Mouse (Mus musculus) heart, adult 18-20 months (tissue): ENCODE measurements around the gene Rad52. TPM values are rescaled to one million over a fixed set of nuclear protein-coding genes. Genes with fewer than 3 reads are reported as not detected.

Experiments
- DNase-seq, 2 experiments: peaks; one replicate each; pipeline ENCODE4 v3.0.0; 2021 to 2022; ENCODE audit warnings: mixed read lengths in 1 of 2
- long read RNA-seq, 2 experiments: library from polyadenylated mRNA; stranded (forward); transcript quantifications; one replicate each; pipeline ENCODE4 v2.0.0; 2021
- total RNA-seq, 2 experiments: library from RNA; stranded (reverse); gene quantifications; 2 replicates each; pipeline ENCODE4 v1.2.3; 2021

Rad52 gene
- total RNA-seq: 1 to 10 TPM; 8.7 to 9.4 TPM
- long read RNA-seq, experiment 1, partial matches to known transcripts: 1 of 11 reads
- long read RNA-seq, experiment 1, other reads (novel, unspliced or antisense): 9 of 11 reads
- long read RNA-seq, experiment 2, partial matches to known transcripts: 0 of 1 reads
- long read RNA-seq, experiment 2, other reads (novel, unspliced or antisense): 1 of 1 reads

- DNase-seq: peak; percentile 92 to 93
These were observed at the start of gene Rad52 for GRCm38 (mm10) chr6:119902204-119903080. TSS of gene Rad52 (plus strand) at chr6:119902698.

DNA sequence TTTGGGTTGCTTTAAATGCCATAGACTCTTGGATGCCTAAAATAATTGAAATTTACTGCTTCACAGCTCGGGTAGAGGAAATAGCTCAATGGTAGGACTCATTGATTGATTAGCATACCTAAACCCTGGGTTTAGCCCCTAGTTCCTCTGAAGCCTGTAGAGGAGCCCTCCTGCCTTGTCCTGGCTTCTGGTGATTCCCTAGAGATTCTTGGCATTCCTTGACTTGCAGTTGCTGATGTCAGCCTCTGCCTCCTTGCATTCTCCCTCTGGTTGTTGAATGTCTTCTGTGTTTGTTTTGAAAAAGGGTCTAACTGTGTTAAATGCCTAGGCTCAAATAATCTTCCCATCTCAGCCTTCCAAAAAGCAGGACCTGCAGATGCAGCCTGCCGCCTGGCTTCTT, 48.3 kb upstream of the Rad52 start:
- DNase-seq: no peak

DNA sequence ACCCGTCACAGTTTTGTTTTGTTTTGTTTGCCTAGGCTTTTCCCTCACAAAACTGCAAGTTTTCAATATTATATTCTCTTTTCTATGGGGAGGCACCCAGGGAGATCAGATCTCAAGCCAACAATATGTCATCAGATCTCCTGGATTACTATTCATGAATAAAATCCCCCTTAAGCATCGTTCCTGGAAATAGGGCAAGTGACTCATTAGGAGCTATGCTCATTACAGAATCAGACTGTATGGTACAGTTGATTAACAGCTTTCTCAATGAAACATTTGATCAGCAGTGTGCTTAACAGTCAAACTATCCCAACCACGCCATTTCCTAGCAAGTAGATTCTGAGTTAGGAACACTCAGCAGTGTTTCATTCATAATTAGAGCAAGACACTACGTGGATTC, 47.0 kb upstream of the Rad52 start:
- DNase-seq: no peak

GRCm38 (mm10) chr6:119860236-119860635, 42.3 kb upstream of the Rad52 start:
- DNase-seq: no peak

GRCm38 (mm10) chr6:119861519-119861918, 41.0 kb upstream of the Rad52 start:
- no peak for DNase-seq

DNA sequence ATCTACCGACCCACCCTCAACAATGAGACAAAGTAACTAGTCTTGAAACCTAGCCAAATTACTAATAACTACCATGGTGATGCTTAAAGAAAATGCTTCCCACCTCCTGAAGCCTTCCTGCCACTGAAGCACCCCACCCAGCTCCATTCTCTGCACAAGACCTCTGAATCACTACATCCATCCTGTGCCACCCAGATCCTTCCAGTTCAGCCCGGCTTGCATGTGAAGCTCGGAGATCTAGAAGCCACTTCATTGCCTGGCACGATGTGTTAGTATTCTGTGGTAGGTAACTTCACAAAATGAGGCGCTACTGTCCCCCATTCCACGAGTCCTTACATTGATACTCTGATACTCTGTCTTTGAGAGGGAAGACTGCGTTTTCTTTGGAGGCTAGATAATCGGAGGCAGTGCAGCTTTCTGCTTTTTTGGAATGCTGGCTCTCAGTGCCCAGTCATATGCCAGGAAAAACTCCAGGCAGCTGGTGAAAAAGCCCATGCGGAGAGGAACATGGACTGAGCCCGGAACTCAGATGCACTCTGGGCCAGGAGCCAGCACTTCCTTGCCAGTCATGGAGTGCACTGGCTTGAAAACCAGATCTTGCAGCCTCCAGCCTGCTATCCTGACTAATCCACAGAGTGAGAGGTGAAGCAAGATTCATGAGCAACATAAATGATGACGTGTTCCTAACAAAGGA, 38.0 kb upstream of the Rad52 start:
- DNase-seq: peak; percentile 82 to 84

- peak; percentile 18 to 19 for DNase-seq
These were observed 19.3 kb upstream of the Rad52 start for GRCm38 (mm10) chr6:119883151-119883550.

DNA sequence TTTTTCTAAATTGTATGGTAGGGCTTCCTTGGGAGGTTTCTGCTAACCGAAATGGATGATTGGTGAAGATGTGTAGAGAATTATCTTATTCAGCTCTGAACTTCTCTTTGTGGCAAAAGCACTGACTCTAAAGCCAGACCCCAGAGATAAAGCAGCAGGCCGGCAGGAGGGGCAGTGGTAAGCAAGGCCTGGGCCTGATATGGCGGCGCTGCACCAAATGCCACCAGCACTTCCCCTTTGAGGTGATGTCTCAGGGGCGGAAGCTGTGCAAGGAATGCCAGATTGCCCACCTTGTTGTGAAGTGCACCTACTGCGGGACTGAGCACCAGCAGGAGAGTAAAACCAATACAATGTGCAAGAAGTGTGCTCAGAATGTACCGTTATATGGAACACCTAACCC, 9.8 kb upstream of the Rad52 start:
- DNase-seq: no peak

DNA sequence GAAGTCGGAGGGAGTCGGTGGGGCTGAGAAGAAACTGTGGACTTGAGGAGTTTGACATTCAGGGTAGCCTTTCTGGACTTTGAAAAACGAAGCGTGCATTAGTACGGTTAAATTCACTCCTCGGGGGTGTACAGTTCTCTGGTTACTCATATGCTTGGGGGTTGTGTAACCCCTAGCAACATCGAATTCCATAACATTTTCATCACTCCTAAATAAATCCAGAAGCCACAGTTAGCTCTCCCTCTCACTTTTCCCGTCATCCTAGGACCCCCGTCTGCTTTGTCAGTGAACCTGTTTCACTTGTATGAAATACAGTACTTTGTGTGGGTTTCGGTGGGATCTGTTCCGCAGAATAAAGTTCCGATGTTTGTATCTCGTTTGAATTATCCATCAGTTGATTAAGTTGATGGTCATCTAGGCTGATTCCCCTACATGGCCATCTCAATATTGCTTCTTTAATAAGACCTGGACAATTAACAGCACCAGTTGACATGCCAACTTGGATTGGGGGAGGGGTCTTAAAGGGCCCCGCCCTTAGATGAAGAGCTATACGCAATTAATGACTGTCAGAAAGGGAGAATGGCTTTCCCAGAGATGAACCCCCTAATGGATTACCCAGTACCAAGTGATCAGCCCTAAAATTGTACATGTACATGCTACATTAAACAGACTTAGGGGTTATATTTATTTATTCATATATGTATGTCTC, 737 bp downstream of the Rad52 start:
- no peak for DNase-seq

DNA sequence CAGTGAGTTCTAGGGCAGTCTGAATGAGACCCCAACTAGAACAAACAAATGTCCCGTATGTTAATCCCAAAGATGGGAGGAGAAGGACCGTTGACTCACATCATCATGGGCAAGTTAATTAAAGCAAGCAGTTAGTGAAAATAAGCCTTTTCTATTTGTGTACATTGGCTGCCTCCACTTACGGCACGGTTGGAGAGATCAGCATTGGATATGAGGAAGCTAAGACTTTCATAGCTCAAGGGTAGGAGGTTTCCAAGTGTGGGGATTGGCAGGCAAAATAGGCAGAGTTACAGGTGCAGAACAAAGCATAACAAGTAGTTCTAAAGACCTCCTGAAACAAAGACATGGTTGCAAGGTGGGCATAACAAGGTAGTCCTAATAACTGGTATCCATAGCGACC, 3.0 kb downstream of the Rad52 start:
- no peak for DNase-seq

DNA sequence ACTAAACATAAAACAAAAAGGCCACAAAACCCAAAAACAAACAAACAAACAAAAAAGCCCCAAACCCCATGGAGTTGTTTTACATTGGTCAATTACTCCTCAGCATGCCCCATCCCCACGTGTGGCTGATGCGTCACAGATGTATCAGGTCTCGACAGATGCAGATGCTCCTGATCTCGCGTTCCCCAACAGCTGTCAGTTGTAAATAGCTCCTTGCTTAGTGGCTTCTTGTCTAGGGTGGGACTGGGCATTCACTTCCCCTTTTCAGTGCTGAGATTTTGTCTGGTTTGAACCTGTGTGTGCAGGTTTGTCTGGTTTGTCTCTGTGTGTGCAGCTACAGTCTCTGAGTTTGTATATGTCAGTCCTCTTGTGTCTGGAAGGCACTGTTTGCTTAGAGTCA, 9.5 kb downstream of the Rad52 start:
- DNase-seq: no peak

DNA sequence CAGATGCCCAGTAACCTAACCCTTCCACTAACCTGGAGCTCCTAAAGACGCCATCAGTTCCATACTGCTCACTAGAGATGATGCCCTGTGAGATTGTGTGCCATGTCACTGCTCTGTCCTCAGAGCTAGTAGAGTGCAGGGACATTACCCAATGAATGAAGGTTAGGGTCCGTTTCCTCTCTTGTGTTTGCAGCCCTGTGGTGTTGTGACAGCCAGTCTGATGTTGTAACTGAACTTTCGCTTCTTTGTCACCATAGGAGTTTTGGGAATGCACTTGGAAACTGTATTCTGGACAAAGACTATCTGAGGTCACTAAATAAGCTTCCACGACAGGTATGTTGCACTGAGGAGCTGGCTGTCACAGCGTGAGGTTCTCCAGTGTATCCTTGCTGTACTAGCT, 13.2 kb downstream of the Rad52 start:
- DNase-seq: no peak

DNA sequence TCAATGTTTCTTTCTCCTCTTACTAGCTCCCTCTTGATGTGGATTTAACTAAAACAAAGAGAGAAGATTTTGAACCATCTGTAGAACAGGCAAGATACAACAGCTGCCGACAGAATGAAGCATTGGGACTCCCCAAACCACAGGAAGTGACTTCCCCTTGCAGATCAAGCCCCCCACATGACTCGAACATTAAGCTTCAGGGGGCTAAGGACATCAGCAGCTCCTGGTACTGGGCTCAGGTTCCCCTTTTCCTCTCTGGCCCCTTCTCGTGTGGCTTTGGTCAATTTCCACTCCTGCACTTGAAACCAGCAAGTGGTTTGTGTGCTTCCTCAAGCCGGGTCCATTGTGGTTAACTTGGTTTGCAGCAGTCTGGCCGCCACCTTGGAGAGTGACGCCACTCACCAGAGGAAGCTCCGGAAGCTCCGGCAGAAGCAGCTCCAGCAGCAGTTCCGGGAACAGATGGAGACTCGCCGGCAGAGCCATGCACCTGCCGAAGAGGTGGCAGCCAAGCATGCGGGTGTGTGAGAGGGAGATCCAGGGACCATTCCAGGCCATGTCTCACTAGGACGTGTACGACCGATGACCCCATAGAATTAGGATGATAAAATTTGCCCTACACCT, 16.2 kb downstream of the Rad52 start:
- peak; percentile 20 to 39 for DNase-seq

GRCm38 (mm10) chr6:119922136-119922535, 19.6 kb downstream of the Rad52 start:
- no peak for DNase-seq

GRCm38 (mm10) chr6:119922544-119922943, 20.0 kb downstream of the Rad52 start:
- no peak for DNase-seq

DNA sequence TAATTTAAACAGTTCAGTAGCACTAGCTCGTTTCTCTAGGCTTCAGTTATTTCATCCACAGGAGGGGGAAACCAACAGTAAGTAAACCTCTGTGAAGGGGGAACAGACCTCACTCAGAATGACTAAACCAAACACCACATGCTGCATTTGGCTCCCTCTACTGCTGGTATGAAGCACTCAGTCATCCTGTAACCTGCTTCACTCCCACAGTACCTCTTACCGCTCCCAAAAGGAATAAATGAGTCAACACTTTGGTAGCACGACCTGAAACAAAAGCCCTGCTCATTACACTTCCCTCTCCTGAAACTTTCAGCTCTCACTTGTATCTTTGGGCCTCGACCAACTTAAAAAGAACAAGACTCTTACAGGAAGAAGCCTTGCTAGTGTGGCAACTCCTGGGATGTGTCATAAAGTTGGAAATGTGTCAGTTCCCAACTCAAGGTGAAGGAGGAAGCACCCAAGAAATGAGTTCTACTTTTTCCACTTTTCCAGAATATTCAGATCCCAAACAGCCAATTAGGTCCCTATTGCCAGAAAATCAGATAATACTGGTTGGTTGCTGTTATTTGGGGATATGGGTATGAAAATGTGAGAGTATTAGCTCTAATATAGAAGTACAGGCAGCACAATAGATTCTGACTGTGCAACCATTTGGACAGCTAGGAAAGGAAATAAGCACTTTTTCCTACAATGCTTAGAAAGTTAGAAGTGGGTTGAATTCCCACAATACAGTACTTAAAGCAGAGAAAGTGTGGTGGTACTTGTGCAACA, 21.9 kb downstream of the Rad52 start:
- DNase-seq: peak in 1 of 2 experiments; percentile 35

Other genes starting within 250 kb of the Rad52 start
- 10 to 100 TPM; 36.0 to 38.4 TPM for gene Erc1, start 54.5 kb upstream of the Rad52 start, total RNA-seq
- 100 to 1,000 TPM; 416 to 419 TPM for gene Wnk1, start 136.0 kb downstream of the Rad52 start, total RNA-seq
- not detected for gene Ninj2, start 190.7 kb downstream of the Rad52 start, total RNA-seq